Mouse (Mus musculus): Measurements from ENCODE around the gene Glud1.

DNA sequence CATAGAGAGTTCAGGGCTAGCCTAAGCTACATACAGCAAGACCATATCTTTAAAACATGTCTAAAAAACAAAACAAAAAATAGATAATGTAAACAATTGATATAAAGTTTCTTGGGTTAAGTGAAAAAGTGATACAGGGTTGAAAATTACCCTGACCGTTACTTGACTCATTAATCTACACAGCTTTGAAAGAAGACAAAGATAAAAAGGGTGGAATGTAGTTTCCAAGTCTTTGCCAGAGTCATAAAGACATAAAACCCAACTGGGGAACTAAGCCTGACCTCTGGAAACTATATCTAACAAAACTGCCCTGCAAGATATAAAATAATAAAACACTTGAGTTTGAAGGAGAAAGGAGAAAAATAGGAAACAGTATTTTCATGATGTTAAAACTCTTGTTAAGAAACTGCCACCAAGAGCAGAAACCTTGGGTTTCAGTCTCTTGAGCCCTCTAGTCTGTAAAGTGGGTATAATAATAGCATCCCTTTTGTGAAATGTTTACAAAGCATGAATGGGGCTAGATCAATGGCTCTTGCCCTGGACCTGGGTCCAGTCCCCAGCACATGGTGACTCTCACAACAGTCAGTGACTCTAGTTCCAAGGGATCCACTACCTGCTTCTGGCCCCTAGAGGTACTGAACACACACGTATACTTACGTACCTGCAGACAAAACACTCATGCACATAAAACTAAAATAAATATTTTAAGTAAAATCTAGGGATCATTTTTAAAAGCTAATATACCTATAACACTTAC lies 21.1 kb upstream of the Glud1 start:
- no peak for TF ChIP-seq EP300 (IDR thresholded peaks at IDR 0.05; ENCODE audit: low read length)
- TF ChIP-seq NRF1 (IDR thresholded peaks at IDR 0.05; ENCODE audit: low read depth, low read length): no peak
- no peak for TF ChIP-seq E2F4 (IDR thresholded peaks at IDR 0.05; ENCODE audit: insufficient replicate concordance, low read depth, low read length)
- TF ChIP-seq CTCF (conservative IDR thresholded peaks at IDR 0.05 in 1 of 2, IDR thresholded peaks at IDR 0.05 in 1 of 2; ENCODE audit: low read depth in 2 of 2, low read length in 2 of 2): no peak
- TF ChIP-seq ZMIZ1 (IDR thresholded peaks at IDR 0.05; ENCODE audit: low read depth, low read length): no peak
- TF ChIP-seq GABPA (IDR thresholded peaks at IDR 0.05; ENCODE audit: insufficient replicate concordance, low read depth, low read length): no peak
- TF ChIP-seq POLR2A (IDR thresholded peaks at IDR 0.05; ENCODE audit: low read depth, low read length): no peak
- TF ChIP-seq SIN3A (IDR thresholded peaks at IDR 0.05; ENCODE audit: low read length): no peak
- no peak for TF ChIP-seq MAX (IDR thresholded peaks at IDR 0.05; ENCODE audit: low read length)
- TF ChIP-seq TCF12 (IDR thresholded peaks at IDR 0.05; ENCODE audit: low read depth, low read length): no peak
- TF ChIP-seq RAD21 (IDR thresholded peaks at IDR 0.05; ENCODE audit: low read depth, low read length): no peak
- no peak for TF ChIP-seq MAFK (IDR thresholded peaks at IDR 0.05; ENCODE audit: insufficient replicate concordance, low read length)
- TF ChIP-seq MYC (IDR thresholded peaks at IDR 0.05; ENCODE audit: low read depth, low read length): no peak
- TF ChIP-seq ZC3H11A (IDR thresholded peaks at IDR 0.05; ENCODE audit: low read depth, low read length): no peak
